Mouse (Mus musculus): Measurements from ENCODE around the gene Prpf3. TPM values are rescaled to one million over a fixed set of nuclear protein-coding genes. Genes with fewer than 3 reads are reported as not detected.

Prpf3 gene
- total RNA-seq, 2 experiments from 2014 or later: 22.7 to 23.4 TPM

Other genes with a start within 250 kb of the Prpf3 start
- 10 to 100 TPM; 61.4 to 63.6 TPM for gene Ensa, start 230.9 kb downstream of the Prpf3 start, total RNA-seq (2021)
- gene Mcl1, start 197.1 kb downstream of the Prpf3 start, total RNA-seq (2021): 100 to 1,000 TPM; 147 to 161 TPM
- 10 to 100 TPM; 32.2 to 37.4 TPM for gene Adamtsl4, start 168.0 kb downstream of the Prpf3 start, total RNA-seq (2021)
- gene Ecm1, start 116.3 kb downstream of the Prpf3 start, total RNA-seq (2021): 10 to 100 TPM; 49.2 to 59.2 TPM
- gene Tars2, start 95.7 kb downstream of the Prpf3 start, total RNA-seq (2021): 10 to 100 TPM; 33.5 to 39.6 TPM
- gene Rprd2, start 37.0 kb downstream of the Prpf3 start, total RNA-seq (2021): 10 to 100 TPM; 51.4 to 53.4 TPM
- gene Mrps21, start 15.6 kb upstream of the Prpf3 start, total RNA-seq (2021): 100 to 1,000 TPM; 269 to 279 TPM
- 1 to 10 TPM; 2.2 to 2.9 TPM for gene Ciart, start 26.4 kb upstream of the Prpf3 start, total RNA-seq (2021)
- gene BC028528, start 36.1 kb upstream of the Prpf3 start, total RNA-seq (2021): 10 to 100 TPM; 26.1 to 38.7 TPM
- 100 to 1,000 TPM; 147 to 151 TPM for gene Aph1a, start 38.1 kb upstream of the Prpf3 start, total RNA-seq (2021)
- gene Car14, start 48.8 kb upstream of the Prpf3 start, total RNA-seq (2021): 100 to 1,000 TPM; 142 to 150 TPM
- gene Anp32e, start 73.4 kb upstream of the Prpf3 start, total RNA-seq (2021): 100 to 1,000 TPM; 102 to 109 TPM
- 100 to 1,000 TPM; 111 to 118 TPM for gene Plekho1, start 140.1 kb upstream of the Prpf3 start, total RNA-seq (2021)
- 10 to 100 TPM; 24.7 to 34.4 TPM for gene Vps45, start 202.6 kb upstream of the Prpf3 start, total RNA-seq (2021)
- gene Otud7b, start 248.6 kb upstream of the Prpf3 start, total RNA-seq (2021): 10 to 100 TPM; 50.9 to 51.0 TPM